Mouse (Mus musculus): ENCODE measurements around the gene Smarcc1. TPM values are rescaled to one million over a fixed set of nuclear protein-coding genes. Genes with fewer than 3 reads are reported as not detected.
A peak's percentile ranks its signal among the peaks of the same experiment; 100 is the strongest.

Gene Smarcc1
- total and polyA plus RNA-seq, 3 experiments, result 35.5 to 488 (median 79.0) TPM

DNA sequence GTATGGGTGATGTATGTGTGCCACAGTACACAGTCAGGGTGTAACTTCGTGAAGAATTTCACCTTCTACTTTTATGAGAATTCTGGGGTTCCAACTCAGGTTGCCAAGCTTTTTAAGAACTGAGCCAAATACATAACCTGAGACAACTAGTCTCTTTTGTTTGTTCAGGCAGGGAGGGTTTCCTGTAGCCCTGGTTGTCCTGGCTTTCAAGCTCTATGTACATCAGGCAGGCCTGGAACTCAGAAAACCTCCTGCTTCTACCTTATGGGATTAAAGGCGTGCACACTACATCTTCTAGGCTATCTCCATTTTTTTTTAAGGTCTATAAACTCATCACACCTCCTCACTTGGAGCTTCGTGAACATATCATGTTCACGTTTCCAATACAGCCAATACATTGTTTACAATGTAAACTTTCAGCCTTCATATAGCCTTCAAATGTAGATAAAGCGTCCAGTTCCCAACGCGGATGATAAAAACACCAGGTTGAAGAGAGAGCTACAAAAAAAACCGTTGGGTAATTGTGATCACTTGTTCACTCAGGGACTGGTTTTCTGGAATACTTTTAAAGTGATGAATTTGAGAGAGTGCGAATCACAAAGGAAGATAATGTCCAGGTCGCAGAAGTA lies 13.5 kb downstream of the Smarcc1 start (continued):
- no peak; the same call in 1 of the 2 replicates for TF ChIP-seq MAZ (IDR thresholded peaks at IDR 0.05; ENCODE audit: low read depth, low read length)
- TF ChIP-seq HCFC1 (IDR thresholded peaks at IDR 0.05; ENCODE audit: low read depth, low read length), result 0 out of 2 replicates have a peak, but pooled peaks have one; percentile 43
- TF ChIP-seq BHLHE40 (IDR thresholded peaks at IDR 0.05; ENCODE audit: borderline replicate concordance, low read depth, low read length), result no peak
- TF ChIP-seq MEF2A (IDR thresholded peaks at IDR 0.05; ENCODE audit: extremely low read depth, insufficient replicate concordance, low read depth, low read length, poor library complexity, severe bottlenecking), result no peak
- TF ChIP-seq GATA1 (IDR thresholded peaks at IDR 0.05; ENCODE audit: low read depth, low read length), result no peak
- TF ChIP-seq SMC3 (IDR thresholded peaks at IDR 0.05; ENCODE audit: low read depth, low read length), result no peak
- peak; percentile 77; the same call in 1 of the 2 replicates for TF ChIP-seq SIN3A (IDR thresholded peaks at IDR 0.05; ENCODE audit: low read length)
- TF ChIP-seq ZC3H11A (IDR thresholded peaks at IDR 0.05; ENCODE audit: low read depth, low read length), result no peak

DNA sequence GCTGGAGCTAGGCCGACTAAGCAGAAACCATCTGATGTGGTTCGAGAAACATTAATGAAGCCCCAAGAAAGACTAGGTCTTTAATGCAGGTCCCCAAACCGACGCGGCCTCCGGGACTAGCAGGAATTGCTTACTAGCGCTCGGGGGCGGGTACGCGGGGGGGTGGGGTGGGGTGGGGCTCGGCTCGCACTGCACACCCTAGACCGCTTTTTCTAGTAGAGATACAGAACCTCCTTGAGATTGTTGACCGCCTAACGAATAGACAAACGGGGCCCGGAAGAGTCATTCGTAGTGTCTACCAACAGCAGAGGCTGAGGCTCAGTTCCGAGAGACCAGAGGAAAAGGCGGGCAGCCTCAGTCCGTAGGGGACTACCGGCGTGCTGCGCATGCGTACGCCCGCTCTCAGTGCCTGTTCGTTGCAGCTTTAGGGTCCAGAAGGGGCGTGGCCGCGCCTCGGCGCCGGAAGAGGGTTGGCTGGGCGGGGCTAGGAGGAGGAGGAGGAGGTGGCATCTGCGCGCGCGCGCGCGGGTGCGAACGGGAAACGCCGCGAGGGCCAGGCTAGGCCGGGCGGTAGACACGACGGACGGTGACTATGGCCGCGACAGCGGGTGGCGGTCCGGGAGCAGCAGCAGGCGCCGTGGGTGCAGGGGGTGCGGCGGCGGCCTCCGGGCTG lies 14.2 kb downstream of the Smarcc1 start:
- peak; percentile 99 for DNase-seq (ENCODE audit: low read depth, low spot score)
- peak overlapping the region; percentile 91 for H3K9ac ChIP-seq (ENCODE audit: control insufficient read depth, low read depth, low read length, poor library complexity, severe bottlenecking)
- H3K4me1 ChIP-seq (ENCODE audit: control insufficient read depth in 1 of 2, insufficient read depth in 2 of 2, low read length in 2 of 2), result peaks cover 3 to 15% of the 10 kb centered on the region in 2 experiments; a peak in 3 of 4 replicates
- peak overlapping the region; percentile 96 for H3K27ac ChIP-seq (ENCODE audit: control insufficient read depth, low read depth, low read length)
- H3K36me3 ChIP-seq (ENCODE audit: control insufficient read depth in 1 of 2, insufficient read depth in 2 of 2, low read length in 2 of 2), result peaks cover 3 to 25% of the 10 kb centered on the region in 2 experiments; a peak in 3 of 4 replicates
- peaks cover 42% of the 10 kb centered on the region for H3K79me2 ChIP-seq (ENCODE audit: control insufficient read depth, insufficient read depth, low read length, poor library complexity)
- no peaks in the 10 kb centered on the region for H3K9me3 ChIP-seq (replicated peaks; ENCODE audit: insufficient read depth, low read length)
- H3K4me3 ChIP-seq (ENCODE audit: control insufficient read depth in 1 of 2, insufficient read depth in 1 of 2, low read depth in 2 of 2, low read length in 2 of 2), result peak overlapping the region; percentile 80 to 83
- H3K27me3 ChIP-seq (ENCODE audit: control insufficient read depth in 1 of 2, insufficient read depth in 2 of 2, low read length in 2 of 2), result no peaks in the 10 kb centered on the region
- TF ChIP-seq SMC3 (IDR thresholded peaks at IDR 0.05; ENCODE audit: low read depth, low read length) (no peak), CHD2 (IDR thresholded peaks at IDR 0.05; ENCODE audit: low read length) (no peak), MAFK (IDR thresholded peaks at IDR 0.05; ENCODE audit: borderline replicate concordance, low read depth, low read length) (no peak), GABPA (IDR thresholded peaks at IDR 0.05; ENCODE audit: low read depth, low read length) (no peak), EP300 (IDR thresholded peaks at IDR 0.05; ENCODE audit: low read depth in 1 of 2, low read length in 2 of 2) (no peak), POLR2AphosphoS2 (IDR thresholded peaks at IDR 0.05; ENCODE audit: low read length) (peak; percentile 90), USF2 (IDR thresholded peaks at IDR 0.05; ENCODE audit: borderline replicate concordance in 1 of 2, insufficient read depth in 1 of 2, low read depth in 1 of 2, low read length in 2 of 2) (no peak), RCOR1 (IDR thresholded peaks at IDR 0.05; ENCODE audit: low read depth, low read length) (no peak), ZC3H11A (IDR thresholded peaks at IDR 0.05; ENCODE audit: low read depth, low read length) (no peak), TAL1 (IDR thresholded peaks at IDR 0.05; ENCODE audit: low read length) (no peak), ETS1 (IDR thresholded peaks at IDR 0.05; ENCODE audit: low read depth, low read length) (peak; percentile 4; the same call in 1 of the 2 replicates), JUND (IDR thresholded peaks at IDR 0.05; ENCODE audit: low read depth, low read length) (no peak), GATA1 (IDR thresholded peaks at IDR 0.05; ENCODE audit: low read depth, low read length) (no peak), KAT2A (conservative IDR thresholded peaks at IDR 0.05; ENCODE audit: low read depth, low read length) (no peak; the same call in 1 of the 2 replicates), SIN3A (IDR thresholded peaks at IDR 0.05; ENCODE audit: low read length) (peak; percentile 23), USF1 (IDR thresholded peaks at IDR 0.05; ENCODE audit: low read depth, low read length) (no peak), TCF12 (IDR thresholded peaks at IDR 0.05; ENCODE audit: low read depth, low read length) (peak; percentile 46), E2F4 (IDR thresholded peaks at IDR 0.05; ENCODE audit: borderline replicate concordance, low read depth, low read length) (no peak), CTCF (IDR thresholded peaks at IDR 0.05 in 2 of 3, conservative IDR thresholded peaks at IDR 0.05 in 1 of 3; ENCODE audit: control insufficient read depth in 1 of 3, insufficient read depth in 1 of 3, low read depth in 2 of 3, low read length in 3 of 3, poor library complexity in 1 of 3, severe bottlenecking in 1 of 3) (no peak), UBTF (IDR thresholded peaks at IDR 0.05; ENCODE audit: borderline replicate concordance, insufficient read depth, low read depth, low read length) (no peak), BHLHE40 (IDR thresholded peaks at IDR 0.05; ENCODE audit: borderline replicate concordance, low read depth, low read length) (no peak), MXI1 (IDR thresholded peaks at IDR 0.05; ENCODE audit: low read depth, low read length) (no peak), MYB (IDR thresholded peaks at IDR 0.05; ENCODE audit: low read depth, low read length) (no peak; the same call in 1 of the 2 replicates), CHD1 (IDR thresholded peaks at IDR 0.05; ENCODE audit: low read depth, low read length) (no peak), ZKSCAN1 (IDR thresholded peaks at IDR 0.05; ENCODE audit: low read depth, low read length) (no peak), NRF1 (IDR thresholded peaks at IDR 0.05; ENCODE audit: insufficient read depth, low read depth, low read length, poor library complexity, severe bottlenecking) (peak; percentile 99), POLR2AphosphoS5 (IDR thresholded peaks at IDR 0.05; ENCODE audit: borderline replicate concordance, low read depth, low read length) (no peak), RAD21 (IDR thresholded peaks at IDR 0.05; ENCODE audit: low read depth, low read length) (no peak)
